Mouse (Mus musculus): ENCODE results near the gene Haghl. TPM values are rescaled to one million over a fixed set of nuclear protein-coding genes. Genes with fewer than 3 reads are reported as not detected.

Haghl gene
- polyA plus RNA-seq, 2 experiments = 69.3 to 113 TPM

DNA sequence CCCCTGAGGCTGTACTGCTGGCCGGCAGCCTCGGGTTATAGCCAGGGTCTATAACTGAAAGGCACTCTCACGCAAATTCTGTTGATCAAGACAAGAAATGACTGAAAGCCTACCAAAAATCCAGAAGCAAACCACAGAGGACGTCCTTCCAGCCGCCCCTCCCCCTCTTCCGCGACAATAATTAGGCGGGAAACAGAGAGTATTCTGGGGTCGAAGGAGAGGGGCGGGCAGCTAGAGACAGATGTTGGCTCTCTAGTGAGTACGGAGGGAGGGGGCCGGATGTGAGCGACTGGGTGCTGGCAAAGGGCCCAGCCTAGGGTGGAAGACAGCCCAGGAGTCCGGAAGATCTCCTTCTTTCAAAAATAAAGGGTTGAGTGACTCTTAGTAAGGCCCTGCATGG is 7.1 kb upstream of the Haghl start, which contains the start of gene Fam173a:
Gene Fam173a, minus strand, starts transcription at position 287 of the 400 bp plus-strand sequence.
- H3K4me3 ChIP-seq (replicated peaks; ENCODE audit: low read length) = peak within 1 kb of the TSS; percentile 59
- ATAC-seq (ENCODE audit: low FRiP score, low read depth) (peak; percentile 54), DNase-seq (ENCODE audit: low spot score) (peak; percentile 86)
- peak within 1 kb of the TSS; percentile 97 for H3K4me2 ChIP-seq (replicated peaks; ENCODE audit: low read depth, low read length, severe bottlenecking)
- peaks cover 27% of the 10 kb centered on the region for H3K4me1 ChIP-seq (ENCODE audit: control insufficient read depth, insufficient read depth, low read length)
- TF ChIP-seq POLR2A (IDR thresholded peaks at IDR 0.05; ENCODE audit: borderline replicate concordance, extremely low read depth, insufficient read depth, insufficient read length) = no peak
- H3K9me3 ChIP-seq (ENCODE audit: control insufficient read depth, low read length) = no peaks in the 10 kb centered on the region
- peak within 1 kb of the TSS; percentile 84 for H3K27ac ChIP-seq (replicated peaks; ENCODE audit: low read depth, low read length)
- WGBS = 1% methylated on average over 14 of the region's 14 CpGs
- peak within 1 kb of the TSS; percentile 60 for H3K9ac ChIP-seq (ENCODE audit: low read depth, low read length, severe bottlenecking)
- peaks cover 14% of the 10 kb centered on the region for H3K36me3 ChIP-seq (ENCODE audit: control insufficient read depth, insufficient read depth, low read length)
- no peaks in the 10 kb centered on the region for H3K27me3 ChIP-seq (ENCODE audit: control insufficient read depth, insufficient read depth, low read length)

DNA sequence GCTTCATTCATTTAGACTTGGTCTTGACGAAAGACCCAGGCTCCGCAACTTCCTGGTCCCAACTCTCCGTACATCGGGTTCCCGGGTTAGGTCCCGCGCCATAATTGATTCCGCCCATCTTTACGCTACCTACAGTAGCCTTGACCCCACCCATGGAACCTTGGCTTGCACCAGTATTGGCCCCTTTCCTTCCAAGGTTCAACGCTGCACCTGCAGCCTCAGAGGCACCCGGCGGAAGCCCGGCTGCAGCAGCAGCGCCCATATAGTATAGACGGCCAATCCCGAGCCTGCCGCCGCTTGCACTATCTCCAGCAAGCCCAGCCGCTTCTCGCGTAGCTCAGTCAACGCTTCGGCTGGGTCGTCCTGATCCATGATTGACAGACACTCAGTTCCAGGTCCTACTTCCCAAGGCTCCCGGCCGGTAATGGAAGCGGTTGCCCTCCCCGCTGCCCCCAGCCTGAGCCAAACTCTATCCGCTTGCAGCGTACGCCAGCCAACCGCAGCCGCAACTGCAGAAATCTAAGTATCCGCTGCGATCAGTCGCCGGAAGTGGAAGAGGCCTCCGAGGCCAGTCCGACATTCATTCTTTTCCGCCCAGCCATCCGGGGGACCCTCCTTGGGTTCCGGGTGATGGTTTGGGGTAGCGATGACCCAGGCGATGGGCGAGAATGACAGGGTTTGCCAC is 6.5 kb upstream of the Haghl start:
- Histone ChIP-seq H3K4me3 (replicated peaks; ENCODE audit: low read length) (peak overlapping the region; percentile 59), H3K4me1 (ENCODE audit: control insufficient read depth, insufficient read depth, low read length) (peaks cover 23% of the 10 kb centered on the region), H3K27me3 (ENCODE audit: control insufficient read depth, insufficient read depth, low read length) (no peaks in the 10 kb centered on the region), H3K4me2 (replicated peaks; ENCODE audit: low read depth, low read length, severe bottlenecking) (peak overlapping the region; percentile 97), H3K27ac (replicated peaks; ENCODE audit: low read depth, low read length) (peak overlapping the region; percentile 84), H3K9me3 (ENCODE audit: control insufficient read depth, low read length) (no peaks in the 10 kb centered on the region), H3K9ac (ENCODE audit: low read depth, low read length, severe bottlenecking) (peak overlapping the region; percentile 60), H3K36me3 (ENCODE audit: control insufficient read depth, insufficient read depth, low read length) (peaks cover 15% of the 10 kb centered on the region)
- 2% methylated on average over 39 of the region's 45 CpGs for WGBS
- TF ChIP-seq POLR2A (IDR thresholded peaks at IDR 0.05; ENCODE audit: borderline replicate concordance, extremely low read depth, insufficient read depth, insufficient read length) = peak; percentile 60; the same call in 1 of the 2 replicates
- ATAC-seq (ENCODE audit: low FRiP score, low read depth) = peak; percentile 73
- DNase-seq (ENCODE audit: low spot score) = peak; percentile 70

DNA sequence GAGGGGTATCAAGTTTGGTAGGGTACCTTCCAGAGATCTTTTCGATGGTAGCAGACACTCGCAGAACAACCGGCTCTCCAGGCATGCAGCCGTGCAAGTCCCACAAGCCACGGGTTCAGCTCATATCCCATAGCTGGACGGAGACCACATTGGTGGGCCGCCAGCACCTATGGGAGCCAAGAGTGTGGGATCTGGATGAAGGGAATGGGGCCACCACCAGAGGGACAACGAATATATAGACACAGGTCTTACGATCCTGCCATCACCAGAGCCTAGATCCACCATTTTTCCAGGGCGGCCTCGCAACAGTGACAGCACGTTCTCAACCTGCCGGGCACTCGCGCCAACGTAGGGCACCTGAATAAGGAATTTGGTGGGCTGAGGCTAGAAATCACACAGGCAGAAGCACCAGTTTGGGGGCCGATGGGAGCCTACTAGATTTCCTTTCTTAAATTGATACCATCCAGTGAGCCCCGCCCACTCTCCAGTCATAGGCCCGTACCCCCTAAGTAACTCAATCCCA is 5.9 kb upstream of the Haghl start:
- no peak for TF ChIP-seq POLR2A (IDR thresholded peaks at IDR 0.05; ENCODE audit: borderline replicate concordance, extremely low read depth, insufficient read depth, insufficient read length)
- peaks cover 17% of the 10 kb centered on the region for H3K36me3 ChIP-seq (ENCODE audit: control insufficient read depth, insufficient read depth, low read length)
- 0 out of 2 replicates have a peak overlapping the region, but pooled peaks have one; percentile 84 for H3K27ac ChIP-seq (replicated peaks; ENCODE audit: low read depth, low read length)
- no peak; the same call in 1 of the 2 replicates for ATAC-seq (ENCODE audit: low FRiP score, low read depth)
- 21% methylated on average over 19 of the region's 19 CpGs for WGBS
- H3K4me2 ChIP-seq (replicated peaks; ENCODE audit: low read depth, low read length, severe bottlenecking) = peak overlapping the region; percentile 97
- H3K27me3 ChIP-seq (ENCODE audit: control insufficient read depth, insufficient read depth, low read length) = no peaks in the 10 kb centered on the region
- H3K9me3 ChIP-seq (ENCODE audit: control insufficient read depth, low read length) = no peaks in the 10 kb centered on the region
- peak overlapping the region; percentile 60 for H3K9ac ChIP-seq (ENCODE audit: low read depth, low read length, severe bottlenecking)
- peaks cover 23% of the 10 kb centered on the region for H3K4me1 ChIP-seq (ENCODE audit: control insufficient read depth, insufficient read depth, low read length)
- no peak for DNase-seq (ENCODE audit: low spot score)
- H3K4me3 ChIP-seq (replicated peaks; ENCODE audit: low read length) = peak overlapping the region; percentile 59

DNA sequence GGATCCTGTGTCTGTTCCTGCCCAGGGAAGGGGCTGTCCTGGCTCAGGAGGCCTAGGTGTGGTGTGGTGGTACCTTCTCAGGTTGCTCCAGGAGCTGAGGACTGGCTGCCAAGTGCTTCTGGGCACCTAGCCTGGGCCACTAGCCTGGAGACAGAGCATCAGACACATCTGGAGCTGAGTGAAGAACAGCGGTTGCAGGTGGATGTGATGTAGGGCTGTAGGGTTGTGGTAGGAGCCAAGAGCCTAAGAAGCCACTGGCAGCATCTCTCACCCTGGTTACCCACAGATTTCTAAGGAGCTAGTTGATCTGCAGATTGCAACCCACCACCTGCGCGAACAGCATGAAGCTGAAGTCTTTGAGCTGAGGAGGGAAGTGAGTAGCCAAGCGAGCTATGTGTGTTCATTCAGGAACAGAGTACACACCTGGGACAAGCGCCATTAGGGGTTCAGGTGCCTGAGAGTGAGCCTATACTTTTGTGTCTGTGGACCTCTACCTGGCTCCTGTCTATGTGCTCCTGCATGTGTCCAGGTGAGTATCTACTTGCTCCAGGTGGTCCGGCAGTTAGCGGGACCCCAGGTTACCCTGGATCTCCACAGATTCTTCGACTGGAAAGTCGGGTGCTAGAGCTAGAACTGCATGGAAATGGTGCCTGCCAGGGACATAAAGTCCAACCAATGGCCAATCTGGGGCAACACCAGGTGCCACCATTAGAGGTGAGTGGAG is 1.5 kb upstream of the Haghl start:
- 94% methylated on average over 9 of the region's 9 CpGs for WGBS
- no peak for DNase-seq (ENCODE audit: low spot score)
- Histone ChIP-seq H3K4me1 (ENCODE audit: control insufficient read depth, insufficient read depth, low read length) (peaks cover 20% of the 10 kb centered on the region), H3K4me3 (replicated peaks; ENCODE audit: low read length) (no peak overlapping the region), H3K27ac (replicated peaks; ENCODE audit: low read depth, low read length) (no peak overlapping the region), H3K36me3 (ENCODE audit: control insufficient read depth, insufficient read depth, low read length) (peaks cover 40% of the 10 kb centered on the region), H3K9ac (ENCODE audit: low read depth, low read length, severe bottlenecking) (no peak overlapping the region), H3K9me3 (ENCODE audit: control insufficient read depth, low read length) (no peaks in the 10 kb centered on the region), H3K4me2 (replicated peaks; ENCODE audit: low read depth, low read length, severe bottlenecking) (no peak overlapping the region), H3K27me3 (ENCODE audit: control insufficient read depth, insufficient read depth, low read length) (no peaks in the 10 kb centered on the region)
- no peak for TF ChIP-seq POLR2A (IDR thresholded peaks at IDR 0.05; ENCODE audit: borderline replicate concordance, extremely low read depth, insufficient read depth, insufficient read length)
- ATAC-seq (ENCODE audit: low FRiP score, low read depth) = no peak

DNA sequence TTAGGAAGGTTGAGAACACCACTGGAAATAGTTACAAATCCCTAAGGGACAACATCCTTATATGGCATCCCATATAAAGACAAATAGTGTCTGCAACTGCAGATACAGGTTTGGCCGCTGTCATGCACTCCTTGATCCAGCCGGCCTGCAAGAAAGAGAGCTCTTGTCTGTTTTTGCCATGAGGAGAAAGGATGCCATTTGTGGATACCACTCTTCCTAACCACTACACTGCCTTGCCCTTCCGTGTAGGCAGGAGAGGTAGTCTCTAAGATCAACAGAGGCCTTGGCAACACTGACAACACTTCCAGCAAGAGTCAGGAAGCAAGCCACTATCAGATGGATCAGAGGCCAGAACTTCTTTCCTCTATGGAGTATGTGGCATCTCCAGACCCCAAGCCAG is 807 bp upstream of the Haghl start, which contains the start of gene Ccdc78:
Gene Ccdc78, plus strand, starts transcription at position 301 of the 400 bp plus-strand sequence.
- Histone ChIP-seq H3K27ac (replicated peaks; ENCODE audit: low read depth, low read length) (peak within 1 kb of the TSS; percentile 59), H3K36me3 (ENCODE audit: control insufficient read depth, insufficient read depth, low read length) (peaks cover 47% of the 10 kb centered on the region), H3K4me3 (replicated peaks; ENCODE audit: low read length) (peak within 1 kb of the TSS; percentile 53), H3K27me3 (ENCODE audit: control insufficient read depth, insufficient read depth, low read length) (no peaks in the 10 kb centered on the region), H3K4me1 (ENCODE audit: control insufficient read depth, insufficient read depth, low read length) (peaks cover 17% of the 10 kb centered on the region), H3K9me3 (ENCODE audit: control insufficient read depth, low read length) (no peaks in the 10 kb centered on the region), H3K4me2 (replicated peaks; ENCODE audit: low read depth, low read length, severe bottlenecking) (peak within 1 kb of the TSS; percentile 70), H3K9ac (ENCODE audit: low read depth, low read length, severe bottlenecking) (peak within 1 kb of the TSS; percentile 52)
- ATAC-seq (ENCODE audit: low FRiP score, low read depth) = no peak
- DNase-seq (ENCODE audit: low spot score) = no peak
- no peak for TF ChIP-seq POLR2A (IDR thresholded peaks at IDR 0.05; ENCODE audit: borderline replicate concordance, extremely low read depth, insufficient read depth, insufficient read length)
- WGBS = 87% methylated on average over 3 of the region's 3 CpGs

Measured in limb, embryonic 14.5 days (tissue).